Mouse (Mus musculus) olfactory bulb, adult 2 months (tissue): ENCODE results near the gene Dcst2.

Experiments used
- CTCF ChIP-seq: fragments of 200-500 bp; IDR thresholded peaks from 2 replicates; pipeline ENCODE4 v1.5.1; 2012; ENCODE audit warnings: low read depth, mild to moderate bottlenecking, low read length, moderate library complexity; ENCODE audit not compliant: insufficient read depth
- POLR2A ChIP-seq: fragments of 200-500 bp; IDR thresholded peaks from 2 replicates; pipeline ENCODE4 v1.6.1; 2012; ENCODE audit warnings: mild to moderate bottlenecking, low read depth, low read length, moderate library complexity; ENCODE audit not compliant: insufficient read depth

- no peak for TF ChIP-seq CTCF
- TF ChIP-seq POLR2A, result no peak
These were observed 26.5 kb downstream of the Dcst2 start for GRCm38 (mm10) chr3:89388134-89388881.
